Mouse (Mus musculus): Measurements from ENCODE around the gene Shisa5. TPM values are rescaled to one million over a fixed set of nuclear protein-coding genes. Genes with fewer than 3 reads are reported as not detected.

The Shisa5 gene
- polyA plus RNA-seq, 1 experiment from 2014 or later = 23.6 TPM

DNA sequence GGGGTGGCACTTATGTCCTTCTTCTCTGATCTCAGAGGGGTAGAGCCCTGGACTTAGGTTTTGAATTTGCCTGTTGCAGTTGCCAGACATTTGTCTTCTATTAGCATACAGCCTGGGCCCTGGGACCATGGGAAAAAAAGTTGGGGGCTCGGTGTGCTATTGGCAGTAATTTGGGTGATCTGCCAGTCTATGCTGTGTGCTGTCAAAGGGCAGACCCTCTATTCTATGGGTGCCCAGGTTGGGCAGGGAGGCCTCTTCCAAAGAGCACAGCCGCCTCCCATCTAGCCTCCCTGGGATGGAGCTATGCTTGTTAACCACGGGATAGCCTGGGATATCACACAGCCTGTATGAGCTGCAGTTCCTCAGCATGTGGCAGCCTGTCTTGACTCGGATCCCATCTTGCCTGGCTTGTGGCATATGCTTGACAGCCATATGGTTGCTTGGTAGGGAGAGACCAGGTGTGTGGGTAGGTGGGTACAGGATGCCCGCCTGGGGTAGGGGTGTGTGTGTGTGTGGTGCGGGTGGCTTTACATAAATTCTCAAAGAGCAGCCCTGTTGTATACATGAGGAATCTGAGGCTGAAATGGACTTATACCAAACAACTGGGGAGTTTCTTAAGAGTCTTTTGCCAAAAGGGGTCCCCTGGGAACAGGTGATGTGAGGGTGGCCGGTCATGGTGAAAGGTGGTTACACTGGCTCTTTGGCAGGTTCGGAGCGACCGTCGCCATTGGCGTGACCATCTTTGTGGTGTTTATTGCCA, 17.1 kb downstream of the Shisa5 start:
- Histone ChIP-seq H3K27me3 (no peaks in the 10 kb centered on the region), H3K27ac (replicated peaks) (peak overlapping the region; percentile 64), H3K9ac (peak overlapping the region; percentile 10; the same call in 1 of the 2 replicates), H3K9me3 (replicated peaks) (no peaks in the 10 kb centered on the region), H3K4me1 (replicated peaks) (peaks cover 49% of the 10 kb centered on the region), H3K4me2 (peak overlapping the region; percentile 56), H3K36me3 (replicated peaks) (peaks cover 25% of the 10 kb centered on the region), H3K4me3 (replicated peaks) (peak overlapping the region; percentile 44)
- no peak for ATAC-seq (ENCODE audit: insufficient read depth)
- 80% methylated on average over 12 of the region's 12 CpGs for WGBS (ENCODE audit: insufficient replicate concordance)

GRCm38 (mm10) chr9:109056081-109056690, 17.8 kb downstream of the Shisa5 start:
- H3K9ac ChIP-seq = no peak overlapping the region
- 77% methylated on average over 17 of the region's 17 CpGs for WGBS (ENCODE audit: insufficient replicate concordance)
- H3K4me3 ChIP-seq (replicated peaks) = no peak overlapping the region
- no peak for ATAC-seq (ENCODE audit: insufficient read depth)
- H3K27me3 ChIP-seq = no peaks in the 10 kb centered on the region
- no peaks in the 10 kb centered on the region for H3K9me3 ChIP-seq (replicated peaks)
- peaks cover 49% of the 10 kb centered on the region for H3K4me1 ChIP-seq (replicated peaks)
- H3K4me2 ChIP-seq = no peak overlapping the region
- peaks cover 25% of the 10 kb centered on the region for H3K36me3 ChIP-seq (replicated peaks)
- no peak overlapping the region for H3K27ac ChIP-seq (replicated peaks)

- no peak overlapping the region; the same call in 1 of the 2 replicates for H3K4me2 ChIP-seq
- no peak overlapping the region for H3K4me3 ChIP-seq (replicated peaks)
- no peak overlapping the region for H3K9ac ChIP-seq
- WGBS (ENCODE audit: insufficient replicate concordance) = 77% methylated on average over 4 of the region's 4 CpGs
- no peak overlapping the region for H3K27ac ChIP-seq (replicated peaks)
- H3K9me3 ChIP-seq (replicated peaks) = no peaks in the 10 kb centered on the region
- H3K4me1 ChIP-seq (replicated peaks) = peaks cover 49% of the 10 kb centered on the region
- H3K36me3 ChIP-seq (replicated peaks) = peaks cover 25% of the 10 kb centered on the region
- H3K27me3 ChIP-seq = no peaks in the 10 kb centered on the region
- no peak for ATAC-seq (ENCODE audit: insufficient read depth)
Observed at GRCm38 (mm10) chr9:109056916-109057315, 18.6 kb downstream of the Shisa5 start.

- H3K4me3 ChIP-seq (replicated peaks) = peak overlapping the region; percentile 14; the same call in 1 of the 2 replicates
- H3K9ac ChIP-seq = no peak overlapping the region
- peak overlapping the region; percentile 88 for H3K4me2 ChIP-seq
- H3K27me3 ChIP-seq = no peaks in the 10 kb centered on the region
- no peak for ATAC-seq (ENCODE audit: insufficient read depth)
- H3K4me1 ChIP-seq (replicated peaks) = peaks cover 49% of the 10 kb centered on the region
- 81% methylated on average over 5 of the region's 5 CpGs for WGBS (ENCODE audit: insufficient replicate concordance)
- H3K9me3 ChIP-seq (replicated peaks) = no peaks in the 10 kb centered on the region
- H3K36me3 ChIP-seq (replicated peaks) = peaks cover 25% of the 10 kb centered on the region
- H3K27ac ChIP-seq (replicated peaks) = peak overlapping the region; percentile 35; the same call in 1 of the 2 replicates
Observed at GRCm38 (mm10) chr9:109057543-109057942, 19.2 kb downstream of the Shisa5 start.

GRCm38 (mm10) chr9:109058006-109058765, 19.8 kb downstream of the Shisa5 start:
- WGBS (ENCODE audit: insufficient replicate concordance) = 86% methylated on average over 19 of the region's 19 CpGs
- H3K27me3 ChIP-seq = no peaks in the 10 kb centered on the region
- no peaks in the 10 kb centered on the region for H3K9me3 ChIP-seq (replicated peaks)
- peaks cover 31% of the 10 kb centered on the region for H3K36me3 ChIP-seq (replicated peaks)
- peak overlapping the region; percentile 46 for H3K9ac ChIP-seq
- H3K4me3 ChIP-seq (replicated peaks) = peak overlapping the region; percentile 59
- H3K27ac ChIP-seq (replicated peaks) = peak overlapping the region; percentile 83
- H3K4me1 ChIP-seq (replicated peaks) = peaks cover 49% of the 10 kb centered on the region
- H3K4me2 ChIP-seq = peak overlapping the region; percentile 88
- no peak for ATAC-seq (ENCODE audit: insufficient read depth)

DNA sequence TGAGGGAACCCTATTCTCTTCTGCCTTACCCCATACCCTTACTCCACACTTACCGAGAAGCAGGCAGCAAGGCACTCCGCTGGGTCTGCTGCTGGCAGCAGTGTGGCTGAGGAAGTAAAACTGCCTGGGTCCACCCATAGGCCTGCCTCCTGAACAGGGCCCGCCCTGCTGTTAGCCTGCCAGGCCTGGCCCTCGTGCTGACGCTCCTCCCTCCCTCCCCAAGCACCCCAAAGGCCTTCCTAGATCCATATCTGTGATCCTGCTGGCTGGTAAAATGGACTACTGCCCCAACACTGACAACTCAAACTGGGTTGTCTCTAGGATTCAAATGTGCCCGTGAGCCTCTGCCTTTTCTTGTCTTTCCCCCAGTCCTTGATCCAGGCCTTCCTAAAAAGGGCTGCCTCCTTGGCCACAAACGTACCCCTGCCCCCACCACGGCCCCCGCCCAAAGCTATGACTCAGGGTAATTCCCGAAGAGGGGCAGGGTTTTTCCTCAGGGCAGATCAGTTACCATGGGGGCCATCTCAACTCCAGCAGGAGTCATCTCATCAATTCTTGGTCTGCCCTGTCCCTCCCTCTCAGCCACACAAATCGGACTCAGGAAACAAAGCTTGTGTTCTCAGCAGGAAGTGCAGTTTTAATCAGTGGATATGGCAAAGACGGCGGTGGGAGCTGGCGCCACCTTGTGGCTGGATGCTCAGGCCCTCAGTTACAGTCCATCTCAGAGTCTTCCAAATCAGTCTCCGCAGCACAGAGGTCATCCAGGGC, 21.0 kb downstream of the Shisa5 start, which contains the start of gene Trex1:
Trex1 (minus strand) TSS at position 599 of the 768 bp plus-strand sequence.
- Histone ChIP-seq H3K9me3 (replicated peaks) (no peaks in the 10 kb centered on the region), H3K27ac (replicated peaks) (peak within 1 kb of the TSS; percentile 83), H3K36me3 (replicated peaks) (peaks cover 42% of the 10 kb centered on the region), H3K9ac (peak within 1 kb of the TSS; percentile 58), H3K4me2 (peak within 1 kb of the TSS; percentile 88), H3K4me1 (replicated peaks) (peaks cover 43% of the 10 kb centered on the region), H3K27me3 (no peaks in the 10 kb centered on the region), H3K4me3 (replicated peaks) (peak within 1 kb of the TSS; percentile 59)
- peak; percentile 96 for ATAC-seq (ENCODE audit: insufficient read depth)
- WGBS (ENCODE audit: insufficient replicate concordance) = 5% methylated on average over 15 of the region's 15 CpGs

GRCm38 (mm10) chr9:109060184-109060897, 22.0 kb downstream of the Shisa5 start:
- WGBS (ENCODE audit: insufficient replicate concordance) = 86% methylated on average over 16 of the region's 16 CpGs
- ATAC-seq (ENCODE audit: insufficient read depth) = no peak
- Histone ChIP-seq H3K27me3 (no peaks in the 10 kb centered on the region), H3K4me2 (peak overlapping the region; percentile 88; the same call in 1 of the 2 replicates), H3K27ac (replicated peaks) (no peak overlapping the region), H3K4me1 (replicated peaks) (peaks cover 33% of the 10 kb centered on the region), H3K9ac (no peak overlapping the region), H3K4me3 (replicated peaks) (no peak overlapping the region), H3K36me3 (replicated peaks) (peaks cover 52% of the 10 kb centered on the region), H3K9me3 (replicated peaks) (no peaks in the 10 kb centered on the region)

- no peaks in the 10 kb centered on the region for H3K27me3 ChIP-seq
- no peak overlapping the region for H3K4me3 ChIP-seq (replicated peaks)
- peaks cover 27% of the 10 kb centered on the region for H3K4me1 ChIP-seq (replicated peaks)
- peaks cover 58% of the 10 kb centered on the region for H3K36me3 ChIP-seq (replicated peaks)
- H3K27ac ChIP-seq (replicated peaks) = no peak overlapping the region
- 70% methylated on average over 5 of the region's 5 CpGs for WGBS (ENCODE audit: insufficient replicate concordance)
- H3K4me2 ChIP-seq = no peak overlapping the region
- H3K9me3 ChIP-seq (replicated peaks) = no peaks in the 10 kb centered on the region
- ATAC-seq (ENCODE audit: insufficient read depth) = no peak
- H3K9ac ChIP-seq = no peak overlapping the region
Observed at GRCm38 (mm10) chr9:109060898-109061295, 22.5 kb downstream of the Shisa5 start.

DNA sequence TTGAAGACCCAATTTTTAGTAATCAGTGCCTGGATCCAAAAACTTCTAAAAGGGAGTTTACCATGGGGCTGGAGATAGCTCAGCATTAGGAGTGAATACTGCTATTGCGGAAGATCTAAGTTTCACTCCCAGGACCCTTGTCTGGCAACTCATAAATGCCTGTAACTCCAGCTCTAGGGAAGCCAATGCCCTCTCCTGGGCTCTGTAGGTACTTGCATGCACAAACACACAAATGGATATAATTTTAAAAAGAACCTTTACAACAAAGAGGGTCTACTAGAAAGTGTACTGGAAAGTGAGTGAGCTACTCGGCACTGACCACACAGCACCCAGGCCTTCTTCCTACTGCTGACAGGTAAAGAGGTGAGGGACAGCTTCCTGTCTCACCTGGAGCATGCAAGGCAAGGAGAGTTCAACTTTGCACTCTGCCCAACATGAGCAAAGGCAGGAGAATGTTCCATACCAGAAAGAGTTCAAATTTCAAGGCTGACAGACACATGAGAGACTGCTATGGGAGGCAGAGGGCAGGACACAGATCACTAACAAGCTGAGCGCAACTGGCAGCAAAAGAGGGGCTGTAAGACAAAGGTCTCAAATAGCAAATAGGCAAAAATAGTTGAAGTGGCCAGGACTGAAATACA, 29.9 kb downstream of the Shisa5 start:
- no peak overlapping the region for H3K27ac ChIP-seq (replicated peaks)
- no peaks in the 10 kb centered on the region for H3K9me3 ChIP-seq (replicated peaks)
- H3K27me3 ChIP-seq = no peaks in the 10 kb centered on the region
- H3K4me3 ChIP-seq (replicated peaks) = no peak overlapping the region
- WGBS (ENCODE audit: insufficient replicate concordance) = 86% methylated on average over 3 of the region's 3 CpGs
- H3K9ac ChIP-seq = no peak overlapping the region
- H3K4me2 ChIP-seq = no peak overlapping the region
- peaks cover 84% of the 10 kb centered on the region for H3K36me3 ChIP-seq (replicated peaks)
- no peak for ATAC-seq (ENCODE audit: insufficient read depth)
- peaks cover 12% of the 10 kb centered on the region for H3K4me1 ChIP-seq (replicated peaks)

Measured in liver, embryonic 15.5 days (tissue).